Comparison of ENCODE assay signal across 16 mouse cellular contexts in genomic region chr13:102655071-102655570, GRCm38 (mm10).
"Had no signal": no experiment of that assay in that cellular context is flagged by ENCODE, and none has a peak within 500 bp of the region (broad histone marks: within the 10 kb centered on the region; RNA-seq: fewer than 3 reads in every experiment).

No protein-coding gene starts in this region.

- DNase-seq: liver, postnatal 0 days; lung, adult 2 months; lung, postnatal 14 days; lung, postnatal 36 days; right cerebral cortex, postnatal 14 days; thymus, adult 2 months; thymus, postnatal 25 days had no signal

- H3K4me2 ChIP-seq: lung, embryonic 15.5 days; midbrain, embryonic 12.5 days; midbrain, embryonic 15.5 days; neural tube, embryonic 12.5 days; stomach, embryonic 15.5 days had no signal

- H3K27ac ChIP-seq: lung, embryonic 15.5 days; macrophage; midbrain, embryonic 12.5 days; midbrain, embryonic 15.5 days; neural tube, embryonic 12.5 days; stomach, embryonic 15.5 days; stomach, postnatal 0 days had no signal

- ATAC-seq: liver, postnatal 0 days; lung, postnatal 0 days; midbrain, embryonic 15.5 days had no signal

- H3K27me3 ChIP-seq: lung, embryonic 15.5 days; megakaryocyte, embryonic 14.5 days; midbrain, embryonic 15.5 days; neural tube, embryonic 12.5 days; stomach, embryonic 15.5 days had no signal

- H3K4me1 ChIP-seq: midbrain, embryonic 12.5 days; midbrain, embryonic 15.5 days; neural tube, embryonic 12.5 days had no signal

- H3K36me3 ChIP-seq: lung, embryonic 15.5 days; midbrain, embryonic 12.5 days; midbrain, embryonic 15.5 days; neural tube, embryonic 12.5 days; stomach, embryonic 15.5 days had no signal

- H3K4me3 ChIP-seq: lung, embryonic 15.5 days; megakaryocyte, embryonic 14.5 days; midbrain, embryonic 12.5 days; midbrain, embryonic 15.5 days; neural tube, embryonic 12.5 days; stomach, embryonic 15.5 days had no signal

- H3K9ac ChIP-seq: liver, postnatal 0 days; lung, embryonic 15.5 days; midbrain, embryonic 12.5 days; midbrain, embryonic 15.5 days; neural tube, embryonic 12.5 days; stomach, embryonic 15.5 days had no signal

- H3K9me3 ChIP-seq: lung, embryonic 15.5 days; megakaryocyte, embryonic 14.5 days; midbrain, embryonic 12.5 days; midbrain, embryonic 15.5 days; neural tube, embryonic 12.5 days; stomach, embryonic 15.5 days had no signal
